Comparison of ENCODE assay signal across 9 mouse cellular contexts in genomic region chr4:57813576-57813945, GRCm38 (mm10).
DNase-seq lines count a peak whose midpoint lies in the region; ATAC-seq and TF ChIP-seq lines count a peak whose summit lies in the region.
"Had no signal": no experiment of that assay in that cellular context is flagged by ENCODE, and none has a peak within 500 bp of the region (broad histone marks: within the 10 kb centered on the region; RNA-seq: fewer than 3 reads in every experiment).

No protein-coding gene starts in this region.

- H3K36me3 ChIP-seq in heart, embryonic 14.5 days (ENCODE audit: control insufficient read depth, insufficient read depth, low read length) = 0 out of 2 replicates have a peak, but pooled peaks cover 9% of the 10 kb centered on the region
- no peaks in the 10 kb centered on the region for H3K36me3 ChIP-seq in spleen, adult 2 months (ENCODE audit: control insufficient read depth, insufficient read depth, low read length)
- H3K36me3 ChIP-seq: hindbrain, embryonic 12.5 days had no signal

- no peak for TF ChIP-seq POLR2A in spleen, adult 2 months (IDR thresholded peaks at IDR 0.05; ENCODE audit: low read depth, low read length)

- WGBS in heart, embryonic 14.5 days = 68% methylated on average over 4 of the region's 4 CpGs
- WGBS in spleen, adult 2 months = 7% methylated on average over 4 of the region's 4 CpGs

- peak overlapping the region; percentile 7; the same call in 1 of the 2 replicates for H3K4me2 ChIP-seq in heart, embryonic 14.5 days (ENCODE audit: low read length)
- H3K4me2 ChIP-seq: hindbrain, embryonic 12.5 days had no signal

- H3K4me1 ChIP-seq in heart, embryonic 14.5 days (ENCODE audit: control insufficient read depth in 2 of 2, insufficient read depth in 2 of 2, low read length in 2 of 2) = peaks cover 13 to 29% of the 10 kb centered on the region in 2 experiments
- peaks cover 17% of the 10 kb centered on the region; the same call in 1 of the 2 replicates for H3K4me1 ChIP-seq in spleen, adult 2 months (ENCODE audit: control insufficient read depth, insufficient read depth, insufficient read length)
- H3K4me1 ChIP-seq: hindbrain, embryonic 12.5 days had no signal

- H3K4me3 ChIP-seq in heart, embryonic 14.5 days (ENCODE audit: control insufficient read depth in 1 of 2, insufficient read depth in 1 of 2, low read depth in 1 of 2, low read length in 2 of 2) = no peak overlapping the region
- no peak overlapping the region for H3K4me3 ChIP-seq in spleen, adult 2 months (ENCODE audit: extremely low read depth, insufficient read depth, insufficient read length)
- H3K4me3 ChIP-seq: hindbrain, embryonic 12.5 days had no signal

- no peak for DNase-seq in heart, adult 11 months
- DNase-seq in spleen, adult 2 months (ENCODE audit: low read depth in 1 of 2, low spot score in 2 of 2) = peak; percentile 56 to 70
- DNase-seq in spleen, adult 12 weeks (ENCODE audit: low spot score) = no peak
- no peak for DNase-seq in adrenal gland, adult 18-20 months (ENCODE audit: low spot score in 2 of 2)
- DNase-seq in embryo, embryonic 10 days (ENCODE audit: low spot score) = no peak
- no peak for DNase-seq in right cerebral cortex, postnatal 14 days

- peak overlapping the region; percentile 87 to 95 for H3K27ac ChIP-seq in heart, embryonic 14.5 days (replicated peaks in 1 of 2; ENCODE audit: control insufficient read depth in 1 of 2, insufficient read depth in 1 of 2, low read depth in 2 of 2, low read length in 2 of 2)
- peak overlapping the region; percentile 74 for H3K27ac ChIP-seq in spleen, adult 2 months (ENCODE audit: insufficient read depth, low read length)
- H3K27ac ChIP-seq: hindbrain, embryonic 12.5 days had no signal

- ATAC-seq in heart, embryonic 14.5 days (ENCODE audit: insufficient number of reproducible peaks, insufficient read depth, low FRiP score, low read depth) = no peak
- ATAC-seq in megakaryocyte progenitor cell, adult 5-6 weeks (replicated peaks; ENCODE audit: poor library complexity) = peak; percentile 59

- H3K9me3 ChIP-seq in heart, embryonic 14.5 days (ENCODE audit: control insufficient read depth, low read length) = no peaks in the 10 kb centered on the region
- H3K9me3 ChIP-seq: hindbrain, embryonic 12.5 days had no signal

- H3K9ac ChIP-seq in heart, embryonic 14.5 days (ENCODE audit: low read length) = no peak overlapping the region
- H3K9ac ChIP-seq: hindbrain, embryonic 12.5 days had no signal

- TF ChIP-seq CTCF in spleen, adult 2 months (IDR thresholded peaks at IDR 0.05; ENCODE audit: extremely low read depth, insufficient read depth, insufficient read length, insufficient replicate concordance) = no peak

- no peaks in the 10 kb centered on the region for H3K27me3 ChIP-seq in heart, embryonic 14.5 days (ENCODE audit: control insufficient read depth, insufficient read depth, low read length)
- H3K27me3 ChIP-seq in spleen, adult 2 months (ENCODE audit: control insufficient read depth, insufficient read depth, low read length) = no peaks in the 10 kb centered on the region
- H3K27me3 ChIP-seq: hindbrain, embryonic 12.5 days had no signal

Comparison
In these comparisons a context has a peak if more than half of its experiments do, and no peak if none do; other contexts are left out.
1. DNase-seq: peak in spleen, adult 2 months (2 of 2); none in heart, adult 11 months (single experiment), spleen, adult 12 weeks (single experiment), adrenal gland, adult 18-20 months (0 of 2), embryo, embryonic 10 days (single experiment) and right cerebral cortex, postnatal 14 days (single experiment).